Mouse (Mus musculus) cerebellum, adult 2 months (tissue): Measurements from ENCODE around the gene Mnt. TPM values are rescaled to one million over a fixed set of nuclear protein-coding genes. Genes with fewer than 3 reads are reported as not detected.

Source experiments
- DNase-seq, 2 experiments: peaks; one replicate each; pipeline ENCODE4 v3.0.0; 2021
- H3K27ac ChIP-seq: fragments of 200-500 bp; 2 replicates; pipeline ENCODE4 v1.5.1; 2012; ENCODE audit warnings: low read length, control low read depth, inconsistent platforms; ENCODE audit not compliant: insufficient read depth
- H3K27me3 ChIP-seq: fragments of 200-500 bp; 2 replicates; pipeline ENCODE4 v1.6.1; 2012; ENCODE audit warnings: inconsistent platforms, mild to moderate bottlenecking, low read length, moderate library complexity; ENCODE audit not compliant: control insufficient read depth, insufficient read depth
- H3K4me1 ChIP-seq: fragments of 200-500 bp; 2 replicates; pipeline ENCODE4 v1.6.1; 2011; ENCODE audit warnings: low read length; ENCODE audit not compliant: control insufficient read depth, insufficient read depth
- H3K4me3 ChIP-seq: fragments of 200-500 bp; replicated peaks from 2 replicates; pipeline ENCODE3; 2011; ENCODE audit warnings: mild to moderate bottlenecking, low read depth, low read length, control low read depth; ENCODE audit not compliant: insufficient read depth
- CTCF ChIP-seq: fragments of 200-500 bp; IDR thresholded peaks from 2 replicates; pipeline ENCODE4 v1.5.1; 2011; ENCODE audit warnings: low read depth, mild to moderate bottlenecking, control low read depth, low read length, moderate library complexity, borderline replicate concordance; ENCODE audit not compliant: insufficient read depth
- POLR2A ChIP-seq: fragments of 200-500 bp; IDR thresholded peaks from 2 replicates; pipeline ENCODE4 v1.6.1; 2011; ENCODE audit warnings: low read length, control low read depth, borderline replicate concordance; ENCODE audit not compliant: insufficient read depth
- WGBS: fragments of 180-500 bp; shearing (Covaris S2); methylation state at CpG from one replicate; pipeline ENCODE4 v1.1.7; 2018; 5-methylcytosine and 5-hydroxymethylcytosine counted together
- polyA plus RNA-seq: library from polyadenylated mRNA; depleted of rRNA; stranded (reverse); fragments of >200 nt; gene quantifications from 2 replicates; pipeline ENCODE4 v1.2.3, GENCODE M21; 2012

Mnt gene
- polyA plus RNA-seq, 1 experiment: 18.0 TPM

DNA sequence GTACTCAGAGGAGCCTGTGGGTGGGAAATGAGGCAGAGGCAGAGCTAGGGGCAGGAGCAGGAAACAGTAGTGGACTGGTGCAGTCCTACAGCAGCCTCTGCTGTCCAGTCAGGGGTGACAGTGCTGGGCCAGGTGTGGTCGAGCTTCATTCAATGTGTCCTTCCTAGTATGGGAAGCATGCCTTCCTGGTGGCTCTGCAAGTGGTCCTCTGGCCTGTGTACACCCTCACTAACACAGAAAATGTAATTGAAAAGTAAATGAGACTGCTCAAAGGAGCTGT is 3.6 kb downstream of the Mnt start:
- H3K27me3 ChIP-seq: no peaks in the 10 kb centered on the region
- peak in 1 of 2 experiments; percentile 18 for DNase-seq
- TF ChIP-seq CTCF (no peak), POLR2A (no peak)
- no peak overlapping the region for H3K27ac ChIP-seq
- no peak overlapping the region for H3K4me3 ChIP-seq
- H3K4me1 ChIP-seq: peaks cover 24% of the 10 kb centered on the region
- WGBS: 26% methylated on average over 1 of the region's 1 CpGs

DNA sequence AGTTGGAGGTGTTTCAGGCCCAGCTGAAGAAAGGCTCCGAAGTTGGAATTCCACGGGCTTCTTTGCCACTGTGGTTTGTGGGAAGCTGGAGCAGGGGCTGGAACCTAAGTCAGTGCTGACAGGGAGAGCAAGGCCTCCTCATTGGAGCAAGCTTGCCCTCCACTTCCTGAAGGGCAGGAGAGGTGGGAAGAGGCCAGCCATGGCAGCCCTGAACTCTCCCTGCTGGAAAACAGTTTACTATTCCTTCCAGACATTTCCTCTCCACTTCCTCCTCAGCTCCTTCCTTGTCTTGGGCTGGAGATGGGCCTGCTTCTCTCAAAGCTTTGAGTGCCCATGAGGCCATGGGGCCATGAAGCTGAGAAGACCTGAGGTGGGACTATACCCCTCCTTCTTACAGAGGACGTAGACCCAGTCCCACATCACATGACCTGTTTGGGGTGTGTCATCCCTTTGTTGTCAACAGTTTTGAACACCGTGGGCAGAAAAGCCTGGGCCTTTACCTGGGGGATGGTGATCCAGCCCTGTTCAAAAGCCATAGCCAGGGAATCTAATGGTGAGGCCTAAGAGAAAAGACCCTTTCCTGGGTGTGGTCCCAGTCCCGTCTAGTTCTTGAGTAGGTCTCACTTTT is 4.0 kb downstream of the Mnt start:
- Histone ChIP-seq H3K27me3 (no peaks in the 10 kb centered on the region), H3K27ac (no peak overlapping the region), H3K4me3 (no peak overlapping the region), H3K4me1 (peaks cover 25% of the 10 kb centered on the region)
- peak in 1 of 2 experiments; percentile 14 for DNase-seq
- TF ChIP-seq POLR2A: no peak
- TF ChIP-seq CTCF: no peak
- WGBS: 50% methylated on average over 5 of the region's 5 CpGs

DNA sequence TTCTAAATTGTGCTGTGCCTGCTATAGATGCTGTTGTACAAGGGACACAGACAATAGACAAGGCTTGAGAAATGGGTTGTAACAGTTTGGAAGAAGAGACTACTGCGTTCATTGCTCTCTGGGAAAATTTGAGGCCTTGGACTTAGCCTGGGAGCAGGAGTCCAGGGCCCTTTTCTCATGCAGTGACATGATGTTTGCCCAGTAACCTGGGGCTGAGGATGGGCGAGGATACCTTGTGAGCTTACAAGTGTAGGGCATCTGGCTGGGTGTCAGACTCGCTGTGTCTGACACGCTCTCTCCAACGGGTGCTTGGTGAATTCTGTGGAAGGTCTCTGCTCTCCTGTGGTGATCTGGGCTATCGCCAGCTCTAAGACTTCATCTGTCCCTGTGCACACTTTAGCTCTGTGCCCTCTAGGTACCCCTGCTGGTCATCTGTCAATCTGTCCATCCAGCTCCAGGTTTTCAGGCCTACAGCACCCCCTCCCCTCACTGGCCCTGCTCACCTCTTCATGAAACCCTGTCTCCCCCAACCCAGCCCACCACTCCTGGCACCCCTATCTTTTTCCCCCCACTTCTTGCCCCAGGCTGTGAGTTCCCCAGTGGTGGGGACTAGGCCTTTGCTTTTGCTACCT is 5.0 kb downstream of the Mnt start:
- H3K27ac ChIP-seq: no peak overlapping the region
- no peak overlapping the region for H3K4me3 ChIP-seq
- TF ChIP-seq CTCF (no peak), POLR2A (no peak)
- no peaks in the 10 kb centered on the region for H3K27me3 ChIP-seq
- 42% methylated on average over 6 of the region's 6 CpGs for WGBS
- no peak for DNase-seq
- H3K4me1 ChIP-seq: peaks cover 29% of the 10 kb centered on the region

DNA sequence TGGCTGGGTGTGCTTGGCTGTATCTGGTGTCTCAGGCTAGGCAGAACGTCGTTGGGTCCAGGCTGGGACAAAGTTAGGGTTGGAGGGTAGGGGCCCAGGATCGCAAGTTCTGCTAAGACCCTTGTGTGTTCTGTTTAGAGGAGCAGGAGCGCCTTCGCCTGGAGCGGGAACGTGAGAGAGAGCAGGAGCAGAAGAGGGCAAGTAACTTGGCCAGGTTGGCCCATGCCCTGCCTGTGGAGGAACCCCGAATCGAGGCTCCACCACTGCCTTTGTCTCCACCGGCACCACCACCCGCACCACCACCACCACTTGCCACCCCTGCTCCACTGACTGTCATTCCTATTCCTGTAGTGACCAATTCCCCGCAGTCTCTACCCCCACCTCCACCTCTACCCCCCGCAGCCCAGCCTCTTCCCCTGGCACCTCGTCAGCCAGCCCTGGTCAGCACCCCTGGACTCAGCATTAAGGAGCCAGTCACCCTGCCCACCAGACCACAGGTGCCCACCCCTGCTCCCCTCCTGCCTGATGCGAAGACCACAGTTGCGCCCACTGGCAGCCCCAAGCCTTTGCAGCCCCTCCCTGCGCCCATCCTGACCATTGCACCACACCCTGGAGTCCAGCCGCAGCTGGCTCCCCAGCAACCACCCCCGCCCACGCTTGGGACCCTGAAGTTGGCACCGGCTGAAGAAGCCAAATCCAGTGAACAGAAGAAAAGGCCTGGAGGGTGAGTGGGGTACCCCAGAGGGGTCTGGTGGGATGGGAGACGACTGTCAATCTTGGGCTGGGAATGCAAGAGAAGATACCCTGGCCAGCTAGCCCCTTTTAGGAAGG is 5.7 kb downstream of the Mnt start:
- peak in 1 of 2 experiments; percentile 41 for DNase-seq
- 74% methylated on average over 22 of the region's 22 CpGs for WGBS
- TF ChIP-seq CTCF: no peak
- no peak for TF ChIP-seq POLR2A
- Histone ChIP-seq H3K4me3 (no peak overlapping the region), H3K27ac (no peak overlapping the region), H3K4me1 (peaks cover 36% of the 10 kb centered on the region), H3K27me3 (no peaks in the 10 kb centered on the region)

DNA sequence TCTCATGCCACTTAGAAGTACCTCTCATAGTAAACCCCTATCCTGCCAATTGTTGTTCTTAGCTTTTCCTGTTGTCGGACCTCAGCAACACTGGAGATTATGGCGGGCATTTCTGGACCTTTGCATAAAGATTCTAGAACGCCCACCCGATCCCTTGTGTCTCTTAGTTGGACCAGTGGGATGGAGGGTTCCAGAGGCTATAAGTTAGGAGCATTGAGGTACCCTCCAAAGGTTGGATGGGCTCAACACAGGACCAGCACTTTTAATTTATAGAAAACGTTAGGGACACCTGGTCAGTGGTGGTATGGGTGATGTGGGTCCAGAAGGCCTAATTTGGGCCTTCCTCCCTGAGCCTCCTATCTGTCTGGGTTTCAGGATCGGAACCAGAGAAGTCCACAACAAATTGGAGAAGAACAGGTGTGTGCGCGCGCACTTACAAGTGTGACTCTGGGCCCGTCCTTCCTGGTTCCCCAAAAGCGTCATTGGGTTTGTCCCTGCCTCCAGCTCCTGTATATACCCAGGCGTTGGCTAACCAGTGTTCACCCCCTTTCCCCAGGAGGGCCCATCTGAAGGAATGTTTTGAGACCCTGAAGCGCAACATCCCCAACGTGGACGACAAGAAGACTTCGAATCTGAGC is 6.5 kb downstream of the Mnt start:
- no peak for DNase-seq
- Histone ChIP-seq H3K4me1 (peaks cover 44% of the 10 kb centered on the region), H3K27me3 (no peaks in the 10 kb centered on the region), H3K27ac (peak overlapping the region; percentile 16; the same call in 1 of the 2 replicates), H3K4me3 (peak overlapping the region; percentile 66)
- WGBS: 49% methylated on average over 16 of the region's 16 CpGs
- TF ChIP-seq POLR2A (no peak), CTCF (no peak)

DNA sequence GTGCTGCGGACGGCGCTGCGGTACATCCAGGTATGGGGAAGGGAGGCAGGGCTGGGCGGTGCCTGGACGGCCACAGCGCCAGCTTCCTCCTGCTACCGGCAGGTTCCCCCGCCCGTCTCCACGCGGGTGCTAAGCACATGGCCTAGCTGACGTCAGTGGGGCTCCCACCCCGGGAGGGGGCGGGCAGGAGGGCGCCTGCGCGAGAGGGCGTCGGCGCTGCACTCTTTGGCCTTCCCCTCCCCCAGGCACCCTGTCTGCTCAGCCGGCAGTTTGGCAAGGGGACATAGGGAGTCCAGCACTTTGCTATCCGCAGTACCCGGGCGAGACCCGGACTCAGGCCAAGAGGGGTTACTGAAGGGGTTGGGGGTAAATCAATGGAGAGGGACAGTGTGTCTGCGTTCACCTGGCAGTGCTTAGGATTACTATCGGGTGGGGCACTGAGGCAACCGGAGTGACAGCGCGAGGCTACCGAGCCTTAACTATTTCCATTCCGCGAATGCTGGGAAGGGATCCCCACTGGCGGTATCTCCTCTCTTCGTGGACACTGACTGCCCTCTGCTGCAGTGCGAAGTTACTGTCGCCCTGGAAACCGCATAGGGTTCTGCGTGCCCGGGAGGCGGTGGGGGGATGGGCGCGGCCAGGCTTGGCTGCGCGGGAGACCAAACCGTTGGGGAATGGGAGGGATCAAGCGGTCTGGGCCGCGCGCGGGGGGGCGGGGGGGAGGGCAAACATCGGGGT is 7.1 kb downstream of the Mnt start:
- peak overlapping the region; percentile 73 for H3K27ac ChIP-seq
- peaks cover 51% of the 10 kb centered on the region for H3K4me1 ChIP-seq
- DNase-seq: peak; percentile 96 to 97
- H3K4me3 ChIP-seq: peak overlapping the region; percentile 66
- peak; percentile 67; the same call in 1 of the 2 replicates for TF ChIP-seq POLR2A
- TF ChIP-seq CTCF: peak; percentile 17; the same call in 1 of the 2 replicates
- WGBS: under 1% methylated on average over 54 of the region's 54 CpGs
- no peaks in the 10 kb centered on the region for H3K27me3 ChIP-seq

DNA sequence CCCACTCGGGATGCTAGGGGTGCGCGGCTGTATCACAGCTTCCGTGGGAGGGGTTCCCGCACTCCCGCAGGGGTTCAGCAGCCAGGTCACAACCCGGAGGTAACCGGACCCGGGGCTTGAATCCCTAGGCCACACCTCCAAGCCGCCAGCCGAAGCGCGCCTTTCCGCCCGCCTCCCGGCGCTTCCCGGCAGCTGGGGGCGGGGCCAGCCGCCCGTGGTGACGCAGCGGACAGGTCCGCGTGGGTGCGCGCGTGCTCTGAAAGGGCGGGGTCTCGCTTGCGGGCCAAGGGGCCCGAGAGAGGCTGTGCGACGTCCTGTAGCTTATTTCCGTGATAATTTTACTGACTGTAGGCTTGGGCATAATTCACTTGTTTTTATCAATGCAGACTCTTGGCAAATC is 7.7 kb downstream of the Mnt start:
- under 1% methylated on average over 35 of the region's 35 CpGs for whole genome bisulfite sequencing
- Histone ChIP-seq H3K4me3 (peak overlapping the region; percentile 66), H3K4me1 (peaks cover 56% of the 10 kb centered on the region), H3K27ac (no peak overlapping the region), H3K27me3 (no peaks in the 10 kb centered on the region)
- TF ChIP-seq POLR2A: 0 out of 2 replicates have a peak, but pooled peaks have one; percentile 35
- no peak for TF ChIP-seq CTCF
- DNase-seq: peak; percentile 95 to 96
